9 mouse cellular contexts compared by ENCODE assay signal in genomic region chr5:3646539-3646938, GRCm38 (mm10). TPM values are rescaled to one million over a fixed set of nuclear protein-coding genes. Genes with fewer than 3 reads are reported as not detected.
DNase-seq lines count a peak whose midpoint lies in the region; ATAC-seq and TF ChIP-seq lines count a peak whose summit lies in the region.
"Had no signal": no experiment of that assay in that cellular context is flagged by ENCODE, and none has a peak within 500 bp of the region (broad histone marks: within the 10 kb centered on the region; RNA-seq: fewer than 3 reads in every experiment).

No protein-coding gene starts in this region.

- 12% methylated on average over 6 of the region's 6 CpGs for WGBS in lung, postnatal 0 days
- WGBS in intestine, embryonic 16.5 days = 24% methylated on average over 6 of the region's 6 CpGs
- 25% methylated on average over 6 of the region's 6 CpGs for WGBS in neural tube, embryonic 15.5 days

- H3K36me3 ChIP-seq in lung, postnatal 0 days (ENCODE audit: insufficient read depth, low read length) = no peaks in the 10 kb centered on the region
- peaks cover 4% of the 10 kb centered on the region; the same call in 1 of the 2 replicates for H3K36me3 ChIP-seq in intestine, embryonic 16.5 days (ENCODE audit: control insufficient read depth, insufficient read depth, low read length)
- peaks cover 20% of the 10 kb centered on the region for H3K36me3 ChIP-seq in neural tube, embryonic 15.5 days

- peak overlapping the region; percentile 93 for H3K27ac ChIP-seq in lung, postnatal 0 days (ENCODE audit: low read length)
- no peak overlapping the region for H3K27ac ChIP-seq in intestine, embryonic 16.5 days (ENCODE audit: low read length)
- H3K27ac ChIP-seq in neural tube, embryonic 15.5 days (replicated peaks) = no peak overlapping the region

- ATAC-seq in lung, postnatal 0 days = no peak
- peak; percentile 53; the same call in 1 of the 2 replicates for ATAC-seq in erythroblast, adult 5-6 weeks (replicated peaks; ENCODE audit: low FRiP score, poor library complexity, severe bottlenecking)
- no peak for ATAC-seq in intestine, embryonic 16.5 days
- no peak for ATAC-seq in neural tube, embryonic 15.5 days (ENCODE audit: low FRiP score)

- H3K9me3 ChIP-seq in lung, postnatal 0 days (ENCODE audit: low read length) = no peaks in the 10 kb centered on the region
- no peaks in the 10 kb centered on the region for H3K9me3 ChIP-seq in intestine, embryonic 16.5 days (ENCODE audit: control insufficient read depth, low read length)
- H3K9me3 ChIP-seq in neural tube, embryonic 15.5 days (replicated peaks) = no peaks in the 10 kb centered on the region

- TF ChIP-seq EP300 in lung, postnatal 0 days (IDR thresholded peaks at IDR 0.05) = no peak

- no peaks in the 10 kb centered on the region for H3K4me1 ChIP-seq in lung, postnatal 0 days (ENCODE audit: insufficient read depth, low read depth, low read length)
- H3K4me1 ChIP-seq in intestine, embryonic 16.5 days (ENCODE audit: control insufficient read depth, insufficient read depth, low read length) = peaks cover 6% of the 10 kb centered on the region
- H3K4me1 ChIP-seq in neural tube, embryonic 15.5 days = peaks cover 16% of the 10 kb centered on the region

- H3K4me3 ChIP-seq in lung, postnatal 0 days (ENCODE audit: low read depth, low read length) = peak overlapping the region; percentile 96
- H3K4me3 ChIP-seq in intestine, embryonic 16.5 days (ENCODE audit: low read length) = peak overlapping the region; percentile 95
- H3K4me3 ChIP-seq in neural tube, embryonic 15.5 days (replicated peaks) = peak overlapping the region; percentile 95

- TF ChIP-seq CTCF in lung, postnatal 0 days (IDR thresholded peaks at IDR 0.05) = no peak

- peak overlapping the region; percentile 32; the same call in 1 of the 2 replicates for H3K9ac ChIP-seq in lung, postnatal 0 days (replicated peaks; ENCODE audit: low read depth)
- H3K9ac ChIP-seq in intestine, embryonic 16.5 days (ENCODE audit: low read depth, low read length) = peak overlapping the region; percentile 93
- H3K9ac ChIP-seq in neural tube, embryonic 15.5 days (replicated peaks) = peak overlapping the region; percentile 82; the same call in 1 of the 2 replicates

- H3K27me3 ChIP-seq in lung, postnatal 0 days (replicated peaks; ENCODE audit: insufficient read depth, low read length) = no peaks in the 10 kb centered on the region
- no peaks in the 10 kb centered on the region for H3K27me3 ChIP-seq in intestine, embryonic 16.5 days (replicated peaks; ENCODE audit: control insufficient read depth, insufficient read depth, low read length)
- H3K27me3 ChIP-seq in neural tube, embryonic 15.5 days (replicated peaks) = no peaks in the 10 kb centered on the region

- H3K4me2 ChIP-seq in lung, postnatal 0 days (replicated peaks; ENCODE audit: low read depth, low read length) = peak overlapping the region; percentile 66
- H3K4me2 ChIP-seq in intestine, embryonic 16.5 days (ENCODE audit: low read depth, low read length) = peak overlapping the region; percentile 60
- peak overlapping the region; percentile 57 for H3K4me2 ChIP-seq in neural tube, embryonic 15.5 days

- no peak for DNase-seq in lung, postnatal 0 days (ENCODE audit: low spot score)
- DNase-seq in lung, postnatal 4 days = no peak
- DNase-seq in spleen, postnatal 36 days (ENCODE audit: low spot score in 2 of 2) = no peak
- no peak for DNase-seq in cerebellum, adult 11-12 months
- DNase-seq in embryo, embryonic 10.5 days (ENCODE audit: low spot score) = no peak

RNA-seq across cellular contexts. Expression of gene Tmbim7, which starts 4.4 kb away (rescaled TPM):
- not detected in 2 replicates for polyA plus RNA-seq in lung, postnatal 0 days (2015; fragmentation: Nextera tagmentation; extraction: Ambion mirVana)
- not detected in 2 replicates for total RNA-seq in erythroblast, adult 5-6 weeks (2015; ENCODE audit: low replicate concordance)
- not detected in 2 replicates for total RNA-seq in erythroblast, adult 5-6 weeks (2017; ENCODE audit: low replicate concordance)
- polyA plus RNA-seq in intestine, embryonic 16.5 days (2015; fragmentation: Nextera tagmentation; extraction: Ambion mirVana) = not detected in 2 replicates
- not detected in 2 replicates for polyA plus RNA-seq in neural tube, embryonic 15.5 days (2015; fragmentation: Nextera tagmentation; extraction: Ambion mirVana)
- polyA plus RNA-seq: brain, embryonic 14.5 days had no signal

RNA-seq across cellular contexts. Expression of gene Gatad1, which starts 10.4 kb away (rescaled TPM):
- polyA plus RNA-seq in lung, postnatal 0 days (2015; fragmentation: Nextera tagmentation; extraction: Ambion mirVana) = 63.3 and 63.5 TPM in 2 replicates
- total RNA-seq in erythroblast, adult 5-6 weeks (2015; ENCODE audit: low replicate concordance) = 49.3 and 49.4 TPM in 2 replicates
- total RNA-seq in erythroblast, adult 5-6 weeks (2017; ENCODE audit: low replicate concordance) = 42.1 and 58.0 TPM in 2 replicates
- 50.9 and 52.4 TPM in 2 replicates for polyA plus RNA-seq in intestine, embryonic 16.5 days (2015; fragmentation: Nextera tagmentation; extraction: Ambion mirVana)
- 60.7 and 61.3 TPM in 2 replicates for polyA plus RNA-seq in neural tube, embryonic 15.5 days (2015; fragmentation: Nextera tagmentation; extraction: Ambion mirVana)

RNA-seq across cellular contexts. Expression of gene Rbm48, which starts 50.2 kb away (rescaled TPM):
- polyA plus RNA-seq in lung, postnatal 0 days (2015; fragmentation: Nextera tagmentation; extraction: Ambion mirVana) = 7.8 and 10.5 TPM in 2 replicates
- total RNA-seq in erythroblast, adult 5-6 weeks (2015; ENCODE audit: low replicate concordance) = 3.1 and 3.5 TPM in 2 replicates
- 9.9 and 22.0 TPM in 2 replicates for total RNA-seq in erythroblast, adult 5-6 weeks (2017; ENCODE audit: low replicate concordance)
- polyA plus RNA-seq in intestine, embryonic 16.5 days (2015; fragmentation: Nextera tagmentation; extraction: Ambion mirVana) = 8.9 and 10.3 TPM in 2 replicates
- polyA plus RNA-seq in neural tube, embryonic 15.5 days (2015; fragmentation: Nextera tagmentation; extraction: Ambion mirVana) = 13.5 and 14.0 TPM in 2 replicates

RNA-seq across cellular contexts. Expression of gene Pex1, which starts 50.7 kb away (rescaled TPM):
- 10.9 TPM in 2 replicates for polyA plus RNA-seq in lung, postnatal 0 days (2015; fragmentation: Nextera tagmentation; extraction: Ambion mirVana)
- total RNA-seq in erythroblast, adult 5-6 weeks (2015; ENCODE audit: low replicate concordance) = 11.1 and 19.2 TPM in 2 replicates
- total RNA-seq in erythroblast, adult 5-6 weeks (2017; ENCODE audit: low replicate concordance) = 5.0 and 7.8 TPM in 2 replicates
- polyA plus RNA-seq in intestine, embryonic 16.5 days (2015; fragmentation: Nextera tagmentation; extraction: Ambion mirVana) = 17.0 and 18.9 TPM in 2 replicates
- polyA plus RNA-seq in neural tube, embryonic 15.5 days (2015; fragmentation: Nextera tagmentation; extraction: Ambion mirVana) = 23.3 and 24.9 TPM in 2 replicates

Comparison
In these comparisons a context has a peak if more than half of its experiments do, and no peak if none do; other contexts are left out.
1. H3K9ac ChIP-seq: peak in every context shown above with its lines; median percentile 93 in intestine, embryonic 16.5 days; 82 in neural tube, embryonic 15.5 days; 32 in lung, postnatal 0 days.